Mouse (Mus musculus) hindbrain, embryonic 11.5 days (tissue): Measurements from ENCODE around the gene Gpr37l1. TPM values are rescaled to one million over a fixed set of nuclear protein-coding genes. Genes with fewer than 3 reads are reported as not detected.

Experiments used
- ATAC-seq: fragments of 200-750 bp; cut with Nextera tagmentation; 2 replicates; pipeline ENCODE4 v1.8.0; 2017; ENCODE audit warnings: mild to moderate bottlenecking, moderate TSS enrichment, moderate library complexity; ENCODE audit not compliant: low FRiP score
- DNase-seq: peaks from one replicate; pipeline ENCODE4 v3.0.0-alpha.2; 2015; ENCODE audit warnings: low spot score
- H3K27ac ChIP-seq: fragments of 300-500 bp; sonication (generic); 2 replicates; pipeline ENCODE4 v1.5.1; 2014; ENCODE audit warnings: mild to moderate bottlenecking, low read depth, low read length
- H3K27me3 ChIP-seq: fragments of 300-500 bp; sonication (generic); 2 replicates; pipeline ENCODE4 v1.6.1; 2014; ENCODE audit warnings: mild to moderate bottlenecking, low read length, moderate library complexity, mixed read lengths; ENCODE audit not compliant: control insufficient read depth, insufficient read depth
- H3K36me3 ChIP-seq: fragments of 300-500 bp; sonication (generic); 2 replicates; pipeline ENCODE4 v1.6.1; 2014; ENCODE audit warnings: mild to moderate bottlenecking, low read length, moderate library complexity, mixed read lengths; ENCODE audit not compliant: control insufficient read depth, insufficient read depth
- H3K4me1 ChIP-seq: fragments of 300-500 bp; sonication (generic); replicated peaks from 2 replicates; pipeline ENCODE4 v1.6.1; 2014; ENCODE audit warnings: low read length, mixed read lengths; ENCODE audit not compliant: control insufficient read depth, insufficient read depth
- H3K4me2 ChIP-seq: fragments of 300-500 bp; sonication (generic); replicated peaks from 2 replicates; pipeline ENCODE4 v1.6.1; 2014; ENCODE audit warnings: mild to moderate bottlenecking, low read depth, low read length
- H3K4me3 ChIP-seq: fragments of 300-500 bp; sonication (generic); 2 replicates; pipeline ENCODE4 v1.5.1; 2014; ENCODE audit warnings: low read depth, low read length
- H3K9ac ChIP-seq: fragments of 300-500 bp; sonication (generic); 2 replicates; pipeline ENCODE4 v1.6.1; 2014; ENCODE audit warnings: low read depth, low read length
- H3K9me3 ChIP-seq: fragments of 300-500 bp; sonication (generic); 2 replicates; pipeline ENCODE4 v1.6.1; 2016; ENCODE audit warnings: low read length; ENCODE audit not compliant: control insufficient read depth
- WGBS: fragments of 180-500 bp; shearing (Covaris S2); extraction: QIAGEN DNeasy Blood & Tissue Kit; methylation state at CpG from one replicate; pipeline ENCODE4 v1.1.7; 2014; 5-methylcytosine and 5-hydroxymethylcytosine counted together
- polyA plus RNA-seq: library from polyadenylated mRNA; unstranded; fragments of >200 nt; fragmentation: Nextera tagmentation; extraction: Ambion mirVana; gene quantifications from 2 replicates; pipeline ENCODE4 v1.2.1, GENCODE M21; 2014

Gene Gpr37l1
- polyA plus RNA-seq, 1 experiment from 2014 or later: not detected

- Histone ChIP-seq H3K9ac (peak overlapping the region; percentile 96), H3K4me1 (peaks cover 7% of the 10 kb centered on the region), H3K27me3 (no peaks in the 10 kb centered on the region; the same call in 1 of the 2 replicates), H3K4me3 (peak overlapping the region; percentile 97), H3K36me3 (no peaks in the 10 kb centered on the region), H3K27ac (peak overlapping the region; percentile 90), H3K9me3 (no peaks in the 10 kb centered on the region), H3K4me2 (peak overlapping the region; percentile 84)
- ATAC-seq: peak; percentile 75
- under 1% methylated on average over 69 of the region's 69 CpGs for WGBS
- peak; percentile 67 for DNase-seq
Observed at GRCm38 (mm10) chr1:135146946-135147701, 20.4 kb downstream of the Gpr37l1 start.

GRCm38 (mm10) chr1:135146077-135146945 lies 21.2 kb downstream of the Gpr37l1 start, which contains the start of gene Arl8a:
TSS of gene Arl8a (plus strand) at chr1:135146824.
- peak within 1 kb of the TSS; percentile 84 for H3K4me2 ChIP-seq
- peak within 1 kb of the TSS; percentile 97 for H3K4me3 ChIP-seq
- WGBS: under 1% methylated on average over 64 of the region's 78 CpGs
- H3K36me3 ChIP-seq: no peaks in the 10 kb centered on the region
- ATAC-seq (peak; percentile 87), DNase-seq (peak; percentile 91)
- H3K9me3 ChIP-seq: no peaks in the 10 kb centered on the region
- peak within 1 kb of the TSS; percentile 96 for H3K9ac ChIP-seq
- H3K27ac ChIP-seq: peak within 1 kb of the TSS; percentile 90
- H3K4me1 ChIP-seq: peaks cover 7% of the 10 kb centered on the region
- H3K27me3 ChIP-seq: no peaks in the 10 kb centered on the region; the same call in 1 of the 2 replicates

- H3K4me2 ChIP-seq: no peak overlapping the region
- ATAC-seq (no peak), DNase-seq (no peak)
- peaks cover 7% of the 10 kb centered on the region for H3K4me1 ChIP-seq
- no peaks in the 10 kb centered on the region for H3K9me3 ChIP-seq
- no peaks in the 10 kb centered on the region for H3K36me3 ChIP-seq
- no peak overlapping the region for H3K27ac ChIP-seq
- WGBS: 85% methylated on average over 2 of the region's 2 CpGs
- no peaks in the 10 kb centered on the region; the same call in 1 of the 2 replicates for H3K27me3 ChIP-seq
- H3K9ac ChIP-seq: no peak overlapping the region
- no peak overlapping the region for H3K4me3 ChIP-seq
Observed at GRCm38 (mm10) chr1:135143940-135144339, 23.5 kb downstream of the Gpr37l1 start.

- WGBS: 72% methylated on average over 2 of the region's 2 CpGs
- H3K4me1 ChIP-seq: no peaks in the 10 kb centered on the region
- H3K4me3 ChIP-seq: no peak overlapping the region
- H3K9me3 ChIP-seq: no peaks in the 10 kb centered on the region
- ATAC-seq (no peak), DNase-seq (no peak)
- no peak overlapping the region for H3K4me2 ChIP-seq
- H3K36me3 ChIP-seq: no peaks in the 10 kb centered on the region
- no peak overlapping the region for H3K27ac ChIP-seq
- no peak overlapping the region for H3K9ac ChIP-seq
- H3K27me3 ChIP-seq: no peaks in the 10 kb centered on the region; the same call in 1 of the 2 replicates
Observed at GRCm38 (mm10) chr1:135142452-135142851, 25.0 kb downstream of the Gpr37l1 start.

- Histone ChIP-seq H3K4me1 (no peaks in the 10 kb centered on the region), H3K27ac (no peak overlapping the region), H3K4me2 (no peak overlapping the region), H3K9ac (no peak overlapping the region), H3K27me3 (no peaks in the 10 kb centered on the region), H3K4me3 (no peak overlapping the region), H3K36me3 (no peaks in the 10 kb centered on the region), H3K9me3 (no peaks in the 10 kb centered on the region)
- no peak for DNase-seq
- 81% methylated on average over 2 of the region's 2 CpGs for WGBS
- ATAC-seq: no peak
Observed at GRCm38 (mm10) chr1:135139906-135140305, 27.6 kb downstream of the Gpr37l1 start.

- Histone ChIP-seq H3K4me2 (no peak overlapping the region), H3K36me3 (no peaks in the 10 kb centered on the region), H3K27me3 (no peaks in the 10 kb centered on the region), H3K27ac (no peak overlapping the region), H3K4me1 (no peaks in the 10 kb centered on the region), H3K9ac (no peak overlapping the region), H3K9me3 (no peaks in the 10 kb centered on the region), H3K4me3 (no peak overlapping the region)
- DNase-seq (peak; percentile 90), ATAC-seq (0 out of 2 replicates have a peak, but pooled peaks have one; percentile 38)
- 18% methylated on average over 1 of the region's 1 CpGs for WGBS
Observed at GRCm38 (mm10) chr1:135136500-135136899, 31.0 kb downstream of the Gpr37l1 start.

GRCm38 (mm10) chr1:135135111-135135787 lies 32.2 kb downstream of the Gpr37l1 start:
- Histone ChIP-seq H3K4me2 (no peak overlapping the region), H3K4me1 (no peaks in the 10 kb centered on the region), H3K36me3 (no peaks in the 10 kb centered on the region), H3K27ac (no peak overlapping the region), H3K9ac (no peak overlapping the region), H3K4me3 (no peak overlapping the region), H3K9me3 (no peaks in the 10 kb centered on the region), H3K27me3 (no peaks in the 10 kb centered on the region)
- no peak for ATAC-seq
- 89% methylated on average over 8 of the region's 8 CpGs for WGBS
- DNase-seq: no peak

GRCm38 (mm10) chr1:135133678-135134435 lies 33.6 kb downstream of the Gpr37l1 start:
- Histone ChIP-seq H3K4me3 (no peak overlapping the region), H3K9me3 (no peaks in the 10 kb centered on the region), H3K27me3 (peaks cover 2% of the 10 kb centered on the region; the same call in 1 of the 2 replicates), H3K4me1 (peaks cover 2% of the 10 kb centered on the region; the same call in 1 of the 2 replicates), H3K4me2 (no peak overlapping the region), H3K9ac (no peak overlapping the region), H3K36me3 (no peaks in the 10 kb centered on the region), H3K27ac (no peak overlapping the region)
- ATAC-seq: no peak
- DNase-seq: no peak
- WGBS: 81% methylated on average over 10 of the region's 10 CpGs
